Mouse (Mus musculus): Measurements from ENCODE around the gene Hist2h2ab.

DNA sequence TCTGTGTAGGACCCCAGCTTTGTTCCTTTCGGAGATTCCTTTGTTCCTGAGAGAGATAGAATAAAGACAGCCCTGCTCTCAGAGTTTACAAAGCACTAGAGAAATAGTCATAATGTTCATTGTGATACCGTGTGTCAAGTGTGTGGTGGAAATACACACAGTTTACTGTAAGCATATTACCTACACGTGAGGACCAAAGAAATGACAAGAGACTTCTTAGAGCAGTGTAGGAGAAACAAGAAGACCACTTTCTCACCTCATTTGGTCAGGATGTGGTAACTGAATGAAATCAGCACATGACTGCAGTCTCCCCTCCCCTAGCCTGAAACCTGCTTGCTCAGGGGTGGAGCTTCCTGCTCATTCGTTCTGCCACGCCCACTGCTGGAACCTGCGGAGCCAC is 21.5 kb upstream of the Hist2h2ab start:
- TF ChIP-seq CTCF (IDR thresholded peaks at IDR 0.05; ENCODE audit: low read depth, low read length) (no peak), GATA1 (IDR thresholded peaks at IDR 0.05; ENCODE audit: borderline replicate concordance, low read length) (no peak)
